Mouse (Mus musculus) megakaryocyte, embryonic 14.5 days (primary cell): Measurements from ENCODE around the gene Cd68.

Experiments used
- FLI1 ChIP-seq: IDR thresholded peaks from 2 replicates; pipeline ENCODE4 v1.6.1; 2012; ENCODE audit warnings: low read length, inconsistent platforms, mixed read lengths
- GATA1 ChIP-seq: IDR thresholded peaks from 3 replicates; pipeline ENCODE4 v1.6.1; 2012; ENCODE audit warnings: mixed read lengths, low read length, inconsistent platforms, borderline replicate concordance

- TF ChIP-seq GATA1 (no peak), FLI1 (no peak)
Measured at GRCm38 (mm10) chr11:69714636-69715329, 48.8 kb upstream of the Cd68 start.
